Mouse (Mus musculus): ENCODE data around the gene Utp4.

DNA sequence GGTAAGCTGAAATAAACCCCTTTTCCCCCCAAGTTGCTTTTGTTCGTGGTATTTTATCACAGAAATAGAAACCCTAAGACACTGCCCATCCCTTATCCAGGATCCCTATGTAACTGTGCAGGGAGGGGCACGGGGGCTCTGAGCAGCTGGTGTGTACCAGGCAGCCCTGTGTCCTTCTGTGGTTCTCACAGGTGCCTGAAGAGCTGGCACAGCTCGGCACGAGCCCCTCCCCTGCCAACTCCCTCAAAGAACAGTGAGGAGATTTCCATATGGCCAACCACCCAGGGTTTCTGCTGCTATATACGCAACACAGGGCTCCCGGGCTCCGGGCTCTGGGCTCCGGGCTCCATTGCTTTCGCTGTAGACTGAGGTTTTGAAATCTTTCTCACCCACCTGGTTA, 28.1 kb upstream of the Utp4 start:
- no peak for TF ChIP-seq CTCF (IDR thresholded peaks at IDR 0.05; ENCODE audit: control insufficient read depth, insufficient read depth, insufficient read length)
- no peak for TF ChIP-seq MYOG (IDR thresholded peaks at IDR 0.05; ENCODE audit: control insufficient read depth, extremely low read depth, insufficient read length)
- TF ChIP-seq CEBPB (IDR thresholded peaks at IDR 0.05; ENCODE audit: low read depth): no peak
- TF ChIP-seq MYOD1 (IDR thresholded peaks at IDR 0.05; ENCODE audit: control insufficient read depth, insufficient read length, low read depth): no peak
- no peak for TF ChIP-seq MAX (IDR thresholded peaks at IDR 0.05)
- TF ChIP-seq USF1 (IDR thresholded peaks at IDR 0.05; ENCODE audit: low read depth): no peak
